Mouse (Mus musculus): ENCODE results near the gene Kcnk3.

DNA sequence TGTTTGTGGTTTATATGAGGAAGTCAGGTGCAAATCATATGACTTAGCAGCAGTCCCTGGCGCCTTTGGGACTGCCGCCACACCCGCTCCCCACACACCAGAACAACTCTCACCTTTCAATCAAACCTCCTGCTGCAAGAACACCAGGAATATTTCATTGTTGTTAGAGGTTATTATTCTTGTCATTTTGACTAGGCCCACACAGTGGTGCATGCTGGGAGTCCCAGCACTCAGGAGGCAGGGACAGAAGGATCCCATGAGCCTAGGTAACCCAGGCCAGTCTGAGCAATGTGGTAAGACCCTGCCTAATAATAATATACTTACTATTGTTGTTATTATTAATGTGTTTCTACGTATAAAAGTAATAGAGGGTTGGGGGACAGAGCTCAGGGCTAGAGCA lies 24.6 kb downstream of the Kcnk3 start:
- TF ChIP-seq CTCF (IDR thresholded peaks at IDR 0.05; ENCODE audit: low read depth) (no peak), EP300 (optimal IDR thresholded peaks at IDR 0.05) (no peak)

All from stomach, postnatal 0 days (tissue).